Mouse (Mus musculus) forelimb bud, embryonic 11.5 days (tissue): ENCODE measurements around the gene March10.

Experiments
- DNase-seq: peaks from one replicate; pipeline ENCODE4 v3.0.0-alpha.2; 2012; ENCODE audit warnings: low read depth, low spot score

The March10 gene

DNA sequence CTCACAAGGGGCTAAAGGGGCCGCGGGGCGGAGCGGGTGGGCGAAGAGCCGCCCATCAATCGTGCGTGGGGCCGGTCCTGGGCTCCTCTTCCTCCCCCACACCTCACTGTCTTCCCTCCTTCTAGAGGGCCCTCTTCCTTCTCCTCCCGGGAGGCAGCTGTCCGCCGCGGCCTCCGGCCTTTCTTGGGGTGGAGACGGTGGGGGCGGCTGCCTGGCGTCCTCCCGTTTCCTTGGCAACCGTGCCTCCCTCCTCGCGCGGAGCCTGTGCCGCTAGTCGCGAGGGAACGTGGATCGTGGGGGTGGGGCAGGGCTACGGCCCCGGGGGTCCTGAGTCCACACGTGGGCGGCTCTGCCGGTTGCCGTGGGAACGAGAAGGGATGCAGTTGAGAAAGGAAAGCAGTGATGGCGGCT lies at the start of gene March10:
Gene March10 (minus strand): TSS at position 239 of the 411 bp plus-strand sequence.
- peak; percentile 25 for DNase-seq

DNA sequence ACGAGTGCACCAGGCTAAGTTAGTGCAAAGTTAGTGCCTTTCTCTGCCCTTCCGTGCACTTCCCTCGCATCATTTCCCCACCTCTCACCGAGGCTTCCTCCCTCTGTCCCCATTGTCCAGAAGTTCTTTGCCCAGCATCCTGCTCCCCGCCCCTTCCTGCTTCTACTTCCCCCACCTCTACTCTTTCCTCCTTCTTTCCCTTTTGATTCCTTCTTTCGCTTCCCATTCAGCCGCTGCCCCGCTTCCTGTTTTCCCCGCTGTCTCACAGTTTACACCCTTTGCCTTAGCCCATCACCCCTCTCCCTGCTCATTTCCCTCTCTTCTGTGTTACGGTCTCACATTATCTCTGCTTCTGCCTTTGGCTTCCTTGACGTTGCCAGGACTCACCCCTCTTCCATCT lies 49.8 kb upstream of the March10 start:
- no peak for DNase-seq

- DNase-seq, result no peak
Measured at GRCm38 (mm10) chr11:105505038-105505437, 48.5 kb upstream of the March10 start.

DNA sequence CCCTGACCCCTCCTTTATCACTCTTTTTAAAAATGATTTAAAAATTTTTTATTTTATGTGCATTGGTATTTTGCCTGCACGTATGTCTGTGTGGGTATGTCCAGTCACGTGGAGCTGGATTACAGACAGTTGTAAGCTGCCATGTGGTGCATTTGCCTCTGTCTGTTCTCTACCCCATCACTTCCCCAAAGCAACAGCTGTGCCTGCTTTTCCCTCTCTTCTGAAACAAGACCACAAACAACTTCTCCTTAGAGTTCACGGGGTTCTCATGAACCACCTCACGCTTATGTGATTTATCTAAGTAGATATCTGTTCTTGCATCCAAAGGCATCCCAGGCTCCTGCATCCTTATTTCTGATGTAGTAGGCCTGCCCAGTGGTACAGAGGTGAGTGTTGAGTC lies 45.8 kb upstream of the March10 start:
- no peak for DNase-seq

DNA sequence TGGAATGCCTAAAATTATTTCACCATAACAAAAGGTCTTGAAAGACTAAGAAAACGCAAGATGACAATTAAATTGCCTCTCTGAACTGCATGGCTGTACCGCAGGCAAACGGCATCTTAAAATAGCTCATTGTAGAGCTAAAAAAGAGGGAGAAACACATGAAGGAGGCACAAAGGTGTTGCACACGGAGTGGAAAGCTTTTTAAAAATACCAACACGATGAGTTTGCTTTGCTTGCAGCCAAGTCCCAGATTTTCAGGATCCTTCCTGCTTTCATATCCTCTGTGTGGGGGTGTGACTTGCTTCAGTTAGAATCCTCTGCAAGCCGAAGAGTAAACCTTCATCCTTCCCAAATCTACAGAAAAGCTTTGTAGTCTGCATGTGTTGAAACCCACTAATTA lies 41.0 kb upstream of the March10 start:
- DNase-seq, result no peak

- no peak for DNase-seq
Measured at GRCm38 (mm10) chr11:105496665-105497064, 40.1 kb upstream of the March10 start.

DNA sequence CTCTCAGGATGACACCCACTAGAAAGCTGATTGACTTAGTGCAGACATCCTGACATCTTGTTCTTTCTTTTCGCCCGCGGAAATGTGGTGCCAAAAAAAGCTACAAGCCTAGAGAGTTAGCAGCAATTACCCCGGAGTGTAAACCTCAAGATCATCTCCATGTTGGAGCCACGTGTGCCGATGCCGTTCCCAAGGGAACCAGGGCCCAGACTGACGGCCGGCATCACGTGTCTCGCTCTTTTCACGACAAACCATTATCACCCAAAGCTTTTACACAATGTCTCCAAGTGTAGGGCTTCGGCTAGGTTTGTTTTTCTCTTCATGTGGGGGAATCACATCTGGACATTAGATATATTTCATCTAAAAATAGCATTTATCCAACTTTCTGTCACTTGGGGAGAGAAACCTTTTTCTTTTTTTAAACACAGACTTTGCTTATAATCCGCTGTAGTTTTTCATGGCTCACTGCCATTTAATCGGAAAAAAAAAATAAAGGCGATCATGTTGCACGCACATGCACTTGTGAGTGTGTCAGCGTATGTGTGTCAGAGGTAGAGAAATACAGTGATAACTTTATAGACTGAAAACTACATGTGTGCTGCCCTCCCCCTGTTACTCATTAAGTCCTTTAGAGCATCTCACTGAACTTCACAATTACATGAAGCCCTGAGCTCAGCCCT lies 39.2 kb upstream of the March10 start:
- DNase-seq, result no peak

DNA sequence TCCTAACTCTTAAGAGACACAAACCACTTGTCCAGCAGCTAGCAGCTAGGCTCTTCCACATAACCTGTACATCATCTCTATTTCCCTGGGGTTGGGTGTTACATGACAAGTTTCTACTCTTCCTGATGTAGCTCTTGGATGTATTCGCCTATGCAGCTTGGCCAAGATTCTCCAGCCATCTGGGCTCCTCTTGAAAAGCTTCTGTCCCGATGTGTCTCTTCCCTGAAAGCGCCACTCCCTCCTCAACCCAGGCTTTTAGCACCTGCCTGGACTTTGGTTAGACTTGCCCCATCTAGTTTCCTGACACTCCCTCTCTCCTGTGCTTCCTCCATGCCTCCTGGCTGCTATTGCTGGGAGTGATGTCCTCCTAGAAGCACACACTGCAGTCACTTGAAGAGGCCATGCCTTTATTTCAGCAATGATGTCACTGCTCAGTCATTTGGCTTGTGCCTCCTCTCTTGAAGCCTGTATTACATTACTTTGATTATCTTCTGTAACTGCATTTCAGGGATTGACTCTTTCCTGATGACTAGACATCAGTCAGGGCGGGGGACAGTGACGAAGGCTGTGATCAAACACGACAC lies 38.3 kb upstream of the March10 start:
- no peak for DNase-seq

- DNase-seq, result no peak
Measured at GRCm38 (mm10) chr11:105492392-105492791, 35.9 kb upstream of the March10 start.

GRCm38 (mm10) chr11:105490971-105491370 lies 34.4 kb upstream of the March10 start:
- DNase-seq, result no peak

GRCm38 (mm10) chr11:105485412-105485811 lies 28.9 kb upstream of the March10 start:
- no peak for DNase-seq

DNA sequence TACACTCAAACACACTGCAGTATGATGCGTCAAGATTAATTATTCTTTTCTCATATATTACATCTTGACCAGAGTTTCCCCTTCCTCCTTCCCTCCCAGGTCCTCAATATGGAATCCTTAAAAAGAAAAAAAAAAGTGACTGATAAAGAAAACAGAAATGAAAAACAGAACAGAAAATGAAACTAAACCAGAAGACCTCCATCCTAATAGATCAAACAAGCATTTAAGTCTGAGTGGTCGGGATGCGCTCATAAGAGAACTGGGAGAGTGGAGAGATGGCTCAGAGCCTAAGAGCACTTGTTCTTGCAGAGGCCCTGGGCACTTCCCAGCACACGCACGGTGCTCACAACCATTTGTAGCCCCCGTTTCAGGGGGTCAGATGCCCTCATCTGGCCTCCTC lies 28.5 kb upstream of the March10 start:
- no peak for DNase-seq

DNA sequence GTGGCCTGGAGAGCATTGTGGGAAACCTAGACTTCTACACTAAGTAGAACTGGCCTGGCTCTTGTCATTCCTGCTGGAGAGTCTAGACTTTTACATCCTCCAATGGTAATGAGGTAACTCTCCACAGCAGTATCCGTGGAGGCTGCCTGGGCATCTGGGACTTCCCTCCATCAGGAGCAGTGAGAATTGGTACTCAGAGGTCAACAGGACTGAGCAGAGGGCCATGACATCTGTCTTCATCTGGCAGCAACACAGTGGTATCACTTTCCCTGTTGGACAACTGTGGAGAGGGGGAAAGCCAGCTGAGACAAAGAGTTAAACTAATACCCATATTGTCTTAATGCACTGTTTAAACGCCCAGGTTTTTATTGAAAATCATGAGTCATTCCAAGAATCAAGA lies 26.2 kb upstream of the March10 start:
- no peak for DNase-seq

DNA sequence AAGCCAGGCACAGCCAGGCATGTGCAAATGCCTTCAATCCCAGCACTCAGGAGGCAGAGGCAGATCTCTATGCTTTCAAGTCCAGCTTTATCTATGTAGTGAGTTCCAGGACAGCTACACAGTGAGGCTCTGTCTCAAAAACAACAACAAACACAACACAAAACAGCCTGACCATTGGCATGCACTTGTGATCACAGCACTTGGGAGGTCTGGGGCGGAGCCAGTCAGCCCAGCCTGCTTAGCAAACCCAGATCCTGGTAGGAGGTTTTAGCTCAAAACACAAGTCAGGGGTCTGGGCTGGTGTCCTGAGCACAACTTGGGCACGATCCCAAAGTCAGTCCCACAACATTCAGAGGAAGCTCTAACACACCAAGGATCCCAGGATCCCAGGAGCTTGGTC lies 18.2 kb upstream of the March10 start:
- DNase-seq, result no peak

GRCm38 (mm10) chr11:105474352-105474736 lies 17.8 kb upstream of the March10 start:
- no peak for DNase-seq

- DNase-seq, result no peak
Measured at GRCm38 (mm10) chr11:105473716-105474351, 17.3 kb upstream of the March10 start.

- DNase-seq, result no peak
Measured at GRCm38 (mm10) chr11:105472610-105473009, 16.1 kb upstream of the March10 start.

- DNase-seq, result no peak
Measured at GRCm38 (mm10) chr11:105470896-105471295, 14.4 kb upstream of the March10 start.

DNA sequence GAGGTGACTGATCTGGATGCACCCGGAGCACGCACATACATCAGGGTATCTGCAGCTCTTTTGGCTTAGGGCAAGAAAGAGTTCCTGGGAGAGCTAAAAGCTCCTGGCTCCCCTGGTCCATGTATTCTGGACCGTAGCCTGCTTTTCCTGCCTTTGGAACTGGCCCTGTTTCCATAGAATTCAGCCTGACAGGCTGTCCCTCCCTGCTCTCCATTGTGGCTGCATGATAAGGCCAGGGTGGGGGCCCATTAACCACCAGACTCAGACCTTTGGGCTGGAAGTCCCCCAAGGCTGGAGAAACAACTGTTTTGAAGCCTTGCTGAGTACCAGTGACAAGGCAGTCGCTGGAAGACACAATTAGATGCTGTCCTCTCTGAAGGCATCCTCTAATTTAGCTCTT lies 13.0 kb upstream of the March10 start:
- no peak for DNase-seq

GRCm38 (mm10) chr11:105469091-105469507 lies 12.6 kb upstream of the March10 start:
- no peak for DNase-seq

- no peak for DNase-seq
Measured at GRCm38 (mm10) chr11:105468436-105468835, 11.9 kb upstream of the March10 start.

GRCm38 (mm10) chr11:105467816-105468215 lies 11.3 kb upstream of the March10 start:
- DNase-seq, result no peak

DNA sequence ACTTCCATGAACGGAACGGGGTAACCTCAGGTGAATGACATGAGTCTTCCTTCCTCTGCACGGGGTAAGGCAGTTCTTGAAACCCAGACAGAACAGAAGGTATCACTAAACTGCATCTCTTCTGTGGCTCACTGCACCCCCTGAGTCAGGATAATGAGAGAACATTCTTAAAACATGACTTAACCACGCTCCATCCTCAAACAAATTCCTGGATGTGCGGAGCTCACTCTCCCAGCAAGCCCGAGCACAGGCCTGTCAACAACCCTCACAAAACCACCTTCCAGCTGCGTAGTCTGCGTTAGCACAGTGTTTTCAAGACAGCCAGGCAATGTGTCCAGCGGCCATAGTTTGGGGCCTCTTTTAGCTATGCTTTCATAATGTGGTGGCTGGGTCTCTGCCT lies 10.7 kb upstream of the March10 start:
- DNase-seq, result peak; percentile 45
